Comparison of ENCODE assay signal across 11 mouse cellular contexts in genomic region chr9:62180456-62181181, GRCm38 (mm10). TPM values are rescaled to one million over a fixed set of nuclear protein-coding genes. Genes with fewer than 3 reads are reported as not detected.
A peak's percentile ranks its signal among the peaks of the same experiment; 100 is the strongest.
DNase-seq lines count a peak whose midpoint lies in the region; ATAC-seq and TF ChIP-seq lines count a peak whose summit lies in the region.
"Had no signal": no experiment of that assay in that cellular context is flagged by ENCODE, and none has a peak within 500 bp of the region (broad histone marks: within the 10 kb centered on the region; RNA-seq: fewer than 3 reads in every experiment).

No protein-coding gene starts in this region.

- peak overlapping the region; percentile 13 for H3K4me2 ChIP-seq in hindbrain, embryonic 14.5 days (replicated peaks)
- peak overlapping the region; percentile 25 for H3K4me2 ChIP-seq in midbrain, embryonic 15.5 days
- H3K4me2 ChIP-seq: liver, embryonic 13.5 days had no signal

- DNase-seq in layer of hippocampus, adult 2 months (ENCODE audit: low spot score in 2 of 2): no peak
- DNase-seq in layer of hippocampus, adult 8-10 months (ENCODE audit: low spot score in 2 of 2): no peak
- no peak for DNase-seq in hindbrain, embryonic 14.5 days (ENCODE audit: low spot score)
- no peak for DNase-seq in lung, adult 18-20 months
- DNase-seq in frontal cortex, adult 2 months (ENCODE audit: extremely low spot score in 1 of 2, low spot score in 1 of 2): no peak
- no peak for DNase-seq in kidney, postnatal 25 days
- no peak for DNase-seq in frontal cortex, postnatal 10 days (ENCODE audit: low spot score in 2 of 2)
- DNase-seq: gastrocnemius, postnatal 10 days; liver, embryonic 13.5 days; right cerebral cortex, postnatal 14 days had no signal

- no peak overlapping the region for H3K4me3 ChIP-seq in layer of hippocampus, adult 2 months
- no peak overlapping the region for H3K4me3 ChIP-seq in hindbrain, embryonic 14.5 days (replicated peaks; ENCODE audit: low read length)
- H3K4me3 ChIP-seq in midbrain, embryonic 15.5 days: no peak overlapping the region
- H3K4me3 ChIP-seq: liver, embryonic 13.5 days had no signal

- peaks cover 30% of the 10 kb centered on the region for H3K4me1 ChIP-seq in hindbrain, embryonic 14.5 days (replicated peaks; ENCODE audit: control insufficient read depth, insufficient read depth, low read length)
- H3K4me1 ChIP-seq in midbrain, embryonic 15.5 days: peaks cover 25% of the 10 kb centered on the region
- H3K4me1 ChIP-seq: liver, embryonic 13.5 days had no signal

- no peaks in the 10 kb centered on the region for H3K27me3 ChIP-seq in hindbrain, embryonic 14.5 days (ENCODE audit: control insufficient read depth, insufficient read depth, low read length)
- H3K27me3 ChIP-seq in midbrain, embryonic 15.5 days (replicated peaks): no peaks in the 10 kb centered on the region
- H3K27me3 ChIP-seq: liver, embryonic 13.5 days had no signal

- TF ChIP-seq CTCF in layer of hippocampus, adult 2 months (conservative IDR thresholded peaks at IDR 0.05): no peak

- WGBS in hindbrain, embryonic 14.5 days: 40% methylated on average over 11 of the region's 11 CpGs
- WGBS in midbrain, embryonic 15.5 days: 42% methylated on average over 11 of the region's 11 CpGs

- no peaks in the 10 kb centered on the region for H3K9me3 ChIP-seq in hindbrain, embryonic 14.5 days (ENCODE audit: control insufficient read depth, low read length)
- H3K9me3 ChIP-seq in midbrain, embryonic 15.5 days: no peaks in the 10 kb centered on the region
- H3K9me3 ChIP-seq: liver, embryonic 13.5 days had no signal

- H3K9ac ChIP-seq in hindbrain, embryonic 14.5 days: no peak overlapping the region
- H3K9ac ChIP-seq in midbrain, embryonic 15.5 days: no peak overlapping the region
- H3K9ac ChIP-seq: liver, embryonic 13.5 days had no signal

- H3K36me3 ChIP-seq in hindbrain, embryonic 14.5 days (replicated peaks; ENCODE audit: control insufficient read depth, insufficient read depth): no peaks in the 10 kb centered on the region
- H3K36me3 ChIP-seq in midbrain, embryonic 15.5 days (replicated peaks): no peaks in the 10 kb centered on the region
- H3K36me3 ChIP-seq: liver, embryonic 13.5 days had no signal

- H3K27ac ChIP-seq in layer of hippocampus, adult 2 months: peak overlapping the region; percentile 87
- H3K27ac ChIP-seq in hindbrain, embryonic 14.5 days: peak overlapping the region; percentile 88
- peak overlapping the region; percentile 78 for H3K27ac ChIP-seq in midbrain, embryonic 15.5 days
- H3K27ac ChIP-seq: liver, embryonic 13.5 days had no signal

- peak; percentile 38; the same call in 1 of the 2 replicates for ATAC-seq in hindbrain, embryonic 14.5 days (ENCODE audit: low FRiP score)
- ATAC-seq in midbrain, embryonic 15.5 days (replicated peaks): peak; percentile 46; the same call in 1 of the 2 replicates

RNA-seq across cellular contexts. Expression of gene Glce, which starts 58.2 kb away (rescaled TPM):
- total RNA-seq in layer of hippocampus, adult 2 months (2021): 10 to 100 TPM; 23.9 to 27.5 TPM
- total RNA-seq in layer of hippocampus, adult 8-10 months (2022): 10 to 100 TPM; 22.8 to 25.0 (median 24.5) TPM
- polyA plus RNA-seq in hindbrain, embryonic 14.5 days (2014; fragmentation: Nextera tagmentation; extraction: Ambion mirVana): 23.5 and 27.5 TPM in 2 replicates
- polyA plus RNA-seq in midbrain, embryonic 15.5 days (2015; fragmentation: Nextera tagmentation; extraction: Ambion mirVana): 18.8 and 19.5 TPM in 2 replicates
- polyA plus RNA-seq in frontal cortex, adult 2 months (2012; rRNA removed): 15.2 and 15.7 TPM in 2 replicates
